Mouse (Mus musculus): ENCODE measurements around the gene Armcx4. TPM values are rescaled to one million over a fixed set of nuclear protein-coding genes. Genes with fewer than 3 reads are reported as not detected.

Gene Armcx4
- total RNA-seq (2023; ENCODE audit: inconsistent age) = 2.8 to 3.5 TPM (median 2.9 TPM) in 4 replicates

GRCm38 (mm10) chrX:134686267-134686666, at the start of gene Armcx4:
Gene Armcx4 (plus strand): TSS chrX:134686519.

GRCm38 (mm10) chrX:134717752-134718308, 31.5 kb downstream of the Armcx4 start, which contains the start of gene Armcx1:
Gene Armcx1 (plus strand): TSS chrX:134717963.

Other genes with a start within 250 kb of the Armcx4 start
- not detected in 4 replicates for gene Taf7l, start 210.0 kb upstream of the Armcx4 start, total RNA-seq (2023; ENCODE audit: inconsistent age)
- gene Timm8a1, start 144.7 kb upstream of the Armcx4 start, total RNA-seq (2023; ENCODE audit: inconsistent age) = 17.8 to 24.5 TPM (median 20.4 TPM) in 4 replicates
- 161 to 180 TPM (median 175 TPM) in 4 replicates for gene Btk, start 102.9 kb upstream of the Armcx4 start, total RNA-seq (2023; ENCODE audit: inconsistent age)
- 459 to 567 TPM (median 509 TPM) in 4 replicates for gene Rpl36a, start 100.9 kb upstream of the Armcx4 start, total RNA-seq (2023; ENCODE audit: inconsistent age)
- gene Gla, start 85.4 kb upstream of the Armcx4 start, total RNA-seq (2023; ENCODE audit: inconsistent age) = 102 to 110 TPM (median 108 TPM) in 4 replicates
- gene Hnrnph2, start 85.3 kb upstream of the Armcx4 start, total RNA-seq (2023; ENCODE audit: inconsistent age) = 159 to 173 TPM (median 167 TPM) in 4 replicates
- gene Armcx1, start 31.4 kb downstream of the Armcx4 start, total RNA-seq (2023; ENCODE audit: inconsistent age) = 0.38 to 2.6 TPM (median 0.80 TPM) in 4 replicates
- 2.9 to 5.1 TPM (median 4.6 TPM) in 4 replicates for gene Armcx6, start 64.9 kb downstream of the Armcx4 start, total RNA-seq (2023; ENCODE audit: inconsistent age)
- 18.5 to 22.7 TPM (median 21.4 TPM) in 4 replicates for gene Armcx3, start 70.1 kb downstream of the Armcx4 start, total RNA-seq (2023; ENCODE audit: inconsistent age)
- gene Armcx2, start 122.7 kb downstream of the Armcx4 start, total RNA-seq (2023; ENCODE audit: inconsistent age) = 36.7 to 43.1 TPM (median 37.1 TPM) in 4 replicates